Mouse (Mus musculus) 416B (cell line): Measurements from ENCODE around the gene Gm2012.
"Not testable (repeated sequence)": the region's sequence is repeated elsewhere in the genome, so short reads cannot be mapped to it uniquely, and the experiment has no call there.

ENCODE experiments used
- DNase-seq: peaks from one replicate; pipeline ENCODE4 v3.0.0; 2011; ENCODE audit warnings: low read depth

The Gm2012 gene

GRCm38 (mm10) chrX:26231255-26231654 is at the start of gene Gm2012:
Gm2012 (minus strand) TSS chrX:26231355.
- not testable (repeated sequence) for DNase-seq

GRCm38 (mm10) chrX:26159146-26159545 is 72.0 kb downstream of the Gm2012 start:
- DNase-seq = not testable (repeated sequence)
